Mouse (Mus musculus): ENCODE results near the gene Higd1b.

The Higd1b gene

DNA sequence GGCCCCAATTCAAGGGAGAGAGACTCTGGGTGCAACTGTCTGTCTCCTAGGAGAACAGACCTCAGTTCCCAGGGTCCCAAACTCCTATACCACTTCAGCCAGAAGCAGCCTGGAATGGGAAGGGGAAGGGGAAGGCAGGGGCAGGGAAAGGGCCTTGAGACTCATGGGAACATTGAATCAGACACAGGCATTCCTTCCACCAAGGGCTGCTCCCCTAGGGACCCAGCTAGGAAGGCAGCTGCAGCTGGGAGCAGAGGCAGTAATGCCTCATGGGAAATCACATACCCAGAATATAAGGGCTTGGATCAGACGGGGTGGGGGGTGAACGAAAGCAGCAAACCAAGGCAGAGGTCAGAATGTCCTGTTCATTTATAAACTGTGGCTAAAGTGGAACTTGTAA, 2.5 kb downstream of the Higd1b start:
- DNase-seq (ENCODE audit: low read depth, low spot score), result no peak

DNA sequence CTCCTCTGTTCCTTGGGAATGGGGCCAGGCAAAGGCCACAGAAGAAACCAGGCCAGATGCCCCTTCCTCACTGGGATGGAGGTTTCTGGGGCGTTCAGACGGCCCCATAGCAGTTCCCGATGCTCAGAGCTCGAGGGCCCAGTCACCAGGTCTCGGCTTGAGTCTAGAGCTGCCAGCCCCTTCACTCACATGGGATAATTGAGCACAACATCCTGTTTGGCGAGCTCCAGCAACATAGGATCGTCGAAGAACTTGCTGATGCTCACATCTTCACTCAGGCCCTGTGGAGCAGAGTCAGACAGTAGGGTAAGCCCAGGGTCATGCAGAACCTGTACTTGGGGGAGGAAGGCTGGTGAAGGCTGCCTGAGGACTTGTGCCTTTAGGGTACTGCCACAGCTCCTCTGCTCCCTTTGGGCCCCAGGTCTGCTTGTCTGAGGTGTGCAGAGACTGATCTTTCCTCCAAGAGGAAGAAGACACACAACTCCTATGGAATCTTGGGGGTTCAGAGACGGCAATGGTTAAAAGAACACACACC, 3.0 kb downstream of the Higd1b start:
- DNase-seq (ENCODE audit: low read depth, low spot score), result no peak

DNA sequence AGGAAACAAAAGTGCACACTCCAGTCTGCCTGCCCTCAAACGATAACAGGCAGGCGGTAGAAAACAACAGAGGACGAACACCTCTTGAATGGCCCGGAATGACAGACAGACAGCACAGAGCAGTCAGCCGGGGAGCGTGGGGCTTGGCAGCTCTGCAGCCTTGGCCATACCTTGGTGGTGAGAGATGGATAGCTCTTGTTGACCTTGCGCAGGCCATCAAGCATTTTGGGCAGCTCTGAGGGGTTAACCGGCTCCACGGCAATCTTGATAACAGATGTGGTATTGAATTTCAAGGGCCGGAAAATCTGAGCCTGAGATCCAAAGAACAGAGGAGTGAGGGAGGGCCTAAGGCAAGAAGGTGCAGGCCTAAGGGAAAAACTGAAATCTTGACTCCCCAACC, 10.3 kb downstream of the Higd1b start:
- DNase-seq (ENCODE audit: low read depth, low spot score), result no peak

DNA sequence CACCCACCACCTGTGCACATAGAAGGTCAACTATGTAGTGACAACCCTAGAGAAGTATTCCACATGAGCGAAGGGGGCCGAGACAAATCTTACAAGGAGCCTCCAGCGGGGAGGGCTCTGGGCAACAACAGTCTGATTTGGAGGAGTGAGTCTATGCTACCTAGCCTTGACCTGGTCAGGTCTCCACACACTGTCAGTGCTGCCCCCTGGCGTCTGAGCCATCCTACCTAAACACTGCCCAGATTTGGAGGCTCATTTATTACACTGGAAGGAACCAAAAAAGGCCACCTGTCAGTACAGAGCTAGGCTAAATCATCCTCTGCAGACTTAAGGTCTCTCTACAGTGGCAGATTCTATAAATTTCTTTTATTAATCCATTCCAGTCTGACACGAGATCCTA, 16.2 kb downstream of the Higd1b start:
- DNase-seq (ENCODE audit: low read depth, low spot score), result peak; percentile 21

DNA sequence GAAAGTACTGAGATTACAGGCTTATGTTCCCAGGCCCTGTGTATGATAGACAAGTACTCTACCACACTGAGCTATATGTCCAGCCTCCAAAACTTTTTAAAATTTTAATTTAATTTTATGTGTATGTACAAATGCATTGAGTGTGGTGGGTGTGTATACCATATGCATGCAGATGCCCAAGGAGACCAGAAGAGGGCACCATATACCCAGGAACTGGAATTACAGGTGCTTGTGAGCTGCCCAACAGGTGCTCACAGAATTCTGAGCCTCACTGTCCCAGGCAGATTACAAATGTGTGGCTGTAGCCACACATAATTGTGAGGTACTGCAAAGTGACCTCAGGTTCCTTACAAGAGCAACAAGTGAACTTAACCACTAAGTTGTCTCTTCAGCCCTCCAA, 18.1 kb downstream of the Higd1b start:
- no peak for DNase-seq (ENCODE audit: low read depth, low spot score)

DNA sequence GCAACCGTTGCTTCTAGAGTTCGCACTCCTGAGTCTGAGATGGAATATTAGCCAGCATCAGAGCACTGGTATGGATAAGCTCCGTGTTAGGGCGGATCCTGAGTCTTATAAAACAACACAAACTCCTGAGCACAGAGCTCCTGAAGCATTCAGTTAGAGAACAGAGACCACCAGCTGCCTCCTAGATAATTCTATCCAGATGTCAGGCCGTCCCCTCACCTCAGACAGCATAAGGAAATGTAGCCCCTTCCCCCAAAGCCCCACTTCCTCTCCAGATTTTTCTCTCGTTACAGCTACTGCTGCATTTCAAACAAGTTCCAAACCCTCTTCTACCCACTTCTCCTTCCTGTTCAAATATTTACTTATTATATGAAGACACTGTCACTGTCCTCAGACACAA, 20.3 kb downstream of the Higd1b start:
- no peak for DNase-seq (ENCODE audit: low read depth, low spot score)

DNA sequence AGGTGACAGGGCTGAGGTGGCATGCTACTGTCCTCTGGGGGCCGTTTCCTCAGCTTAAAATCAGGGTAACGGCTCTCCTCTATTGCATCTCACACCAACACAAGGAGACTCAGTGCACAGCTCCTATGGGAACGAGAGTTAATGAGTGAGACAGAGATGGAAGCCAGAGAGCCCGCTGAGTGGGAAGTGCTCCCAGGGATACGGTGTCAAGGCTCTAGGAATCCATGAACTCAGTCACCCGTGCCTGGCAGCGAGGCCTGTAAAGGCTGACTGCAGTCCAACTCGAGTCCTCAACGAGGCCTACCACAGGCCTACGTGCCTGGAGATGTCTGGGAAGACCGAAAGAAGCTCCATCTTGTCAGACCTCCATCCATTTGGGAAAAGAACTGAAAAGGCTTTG, 23.3 kb downstream of the Higd1b start:
- DNase-seq (ENCODE audit: low read depth, low spot score), result no peak

DNA sequence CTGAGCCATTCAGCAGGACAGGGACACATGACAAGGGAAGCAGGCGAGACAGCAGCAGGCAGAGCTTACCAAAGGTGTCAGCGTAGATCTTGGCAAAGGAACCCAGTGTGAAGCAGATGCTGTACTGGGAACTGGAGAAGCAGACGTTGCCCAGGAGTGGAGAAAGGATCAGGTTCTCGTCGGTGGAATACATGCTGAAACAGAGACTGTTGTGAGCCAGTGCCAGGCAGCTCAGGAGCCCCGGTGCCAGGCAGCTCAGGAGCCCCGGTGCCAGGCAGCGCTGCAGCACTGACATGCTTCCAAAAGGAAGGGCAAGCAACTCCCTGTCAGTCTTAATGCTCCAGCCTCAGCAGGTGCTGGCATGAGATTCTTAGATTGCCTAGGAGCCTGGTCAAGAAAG, 24.3 kb downstream of the Higd1b start:
- no peak for DNase-seq (ENCODE audit: low read depth, low spot score)

DNA sequence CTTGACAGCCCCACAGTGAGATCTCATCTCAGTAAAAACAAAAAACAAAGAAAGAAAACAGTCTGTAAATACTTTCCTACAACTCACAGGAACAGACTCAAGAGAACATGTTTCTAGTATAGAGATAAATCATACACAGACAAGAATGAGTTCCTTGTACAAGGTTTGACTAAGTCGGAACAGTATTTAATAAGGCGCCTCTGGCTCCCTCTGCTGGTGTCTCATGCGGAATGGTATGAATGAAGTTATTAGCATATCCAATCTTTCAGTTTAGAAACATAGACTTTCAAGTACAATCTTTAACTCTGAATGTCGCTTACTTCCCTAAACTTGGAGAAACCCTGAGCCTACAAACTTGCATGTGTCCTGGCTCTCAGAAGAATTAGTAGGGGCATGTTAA, 28.6 kb downstream of the Higd1b start:
- peak; percentile 55 for DNase-seq (ENCODE audit: low read depth, low spot score)

DNA sequence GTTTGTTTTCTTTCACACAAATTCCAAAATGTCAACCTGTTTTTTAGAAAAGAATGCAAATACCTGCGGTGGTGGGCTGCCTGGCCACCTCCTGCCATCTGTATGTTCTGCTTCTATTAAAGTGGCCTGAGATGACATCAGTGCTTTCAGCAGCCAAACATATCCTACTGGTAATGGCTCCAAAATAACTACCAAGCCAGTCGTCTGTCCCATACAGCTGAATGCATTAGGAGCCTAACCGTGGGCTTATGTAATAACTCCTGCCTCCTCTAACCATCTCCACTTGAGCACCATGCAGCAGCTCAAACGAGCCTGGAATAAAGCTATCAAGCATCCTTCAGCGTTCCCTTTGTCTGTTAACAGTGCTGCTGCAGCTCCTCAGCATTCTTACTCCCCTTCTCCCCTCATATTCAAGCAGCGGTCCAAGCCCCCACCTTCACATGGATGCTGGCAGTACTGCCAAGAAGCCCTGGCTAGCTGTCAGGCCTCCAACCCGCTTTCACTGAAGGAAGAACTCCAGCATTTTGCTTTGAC, 39.2 kb downstream of the Higd1b start:
- DNase-seq (ENCODE audit: low read depth, low spot score), result no peak

DNA sequence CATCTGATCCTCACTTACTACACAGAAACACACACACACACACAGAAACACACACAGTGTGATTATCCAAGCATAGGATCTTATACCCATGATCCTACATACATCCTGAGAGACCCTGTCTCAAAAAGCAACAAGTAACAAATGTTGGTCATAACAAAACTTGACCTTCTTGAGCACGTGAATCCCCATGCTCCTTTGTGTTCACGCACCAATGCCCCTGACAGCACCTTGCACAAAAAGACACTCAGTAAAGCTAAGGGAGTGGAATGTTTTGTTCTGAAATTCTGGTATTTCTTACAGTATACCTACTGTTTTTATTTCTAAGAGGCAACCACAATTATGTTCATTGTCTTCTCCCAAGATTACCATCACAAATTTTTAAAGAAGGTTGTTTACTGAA, 43.9 kb downstream of the Higd1b start:
- DNase-seq (ENCODE audit: low read depth, low spot score), result no peak

DNA sequence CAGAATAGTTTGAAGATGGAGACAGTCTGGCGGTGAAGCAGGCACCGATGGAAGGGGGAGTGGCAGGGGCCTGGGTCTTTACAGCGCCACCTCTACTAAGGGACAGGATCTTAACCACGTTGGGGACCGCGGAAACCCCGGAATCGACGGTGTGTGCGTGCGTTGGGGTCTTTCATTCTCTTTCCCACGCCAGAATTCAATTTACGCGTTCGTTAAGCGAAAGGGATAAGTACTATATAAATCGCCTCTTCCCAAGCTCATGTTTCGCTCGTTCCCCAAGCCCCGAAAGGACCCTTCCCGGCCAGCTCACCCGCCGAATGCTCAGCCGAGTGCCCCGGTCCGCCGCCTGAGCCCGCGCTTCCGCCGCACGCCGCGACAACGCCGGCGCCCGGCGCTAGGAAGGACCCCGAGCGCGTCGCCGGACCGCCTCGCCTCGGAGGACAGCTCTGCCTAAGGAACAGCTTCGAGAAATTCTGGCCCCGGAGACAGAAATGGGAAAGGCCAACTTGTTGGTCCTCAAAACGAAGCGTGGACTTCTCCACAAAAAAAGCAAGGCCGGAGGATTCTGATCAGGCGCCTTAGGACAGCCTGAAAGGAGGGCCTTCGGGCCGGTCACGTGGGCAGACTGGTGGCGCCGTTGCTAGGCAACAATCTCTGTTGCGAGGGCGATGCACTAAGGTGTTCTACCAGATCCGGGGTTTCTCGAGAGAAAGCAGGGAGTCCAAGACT, 45.1 kb downstream of the Higd1b start, which contains the start of the genes Eftud2 and Ccdc103:
Gene Eftud2, minus strand, starts transcription at position 401 of the 729 bp plus-strand sequence.
Gene Ccdc103, plus strand, starts transcription at position 620 of the 729 bp plus-strand sequence.
- peak; percentile 94 for DNase-seq (ENCODE audit: low read depth, low spot score)

DNA sequence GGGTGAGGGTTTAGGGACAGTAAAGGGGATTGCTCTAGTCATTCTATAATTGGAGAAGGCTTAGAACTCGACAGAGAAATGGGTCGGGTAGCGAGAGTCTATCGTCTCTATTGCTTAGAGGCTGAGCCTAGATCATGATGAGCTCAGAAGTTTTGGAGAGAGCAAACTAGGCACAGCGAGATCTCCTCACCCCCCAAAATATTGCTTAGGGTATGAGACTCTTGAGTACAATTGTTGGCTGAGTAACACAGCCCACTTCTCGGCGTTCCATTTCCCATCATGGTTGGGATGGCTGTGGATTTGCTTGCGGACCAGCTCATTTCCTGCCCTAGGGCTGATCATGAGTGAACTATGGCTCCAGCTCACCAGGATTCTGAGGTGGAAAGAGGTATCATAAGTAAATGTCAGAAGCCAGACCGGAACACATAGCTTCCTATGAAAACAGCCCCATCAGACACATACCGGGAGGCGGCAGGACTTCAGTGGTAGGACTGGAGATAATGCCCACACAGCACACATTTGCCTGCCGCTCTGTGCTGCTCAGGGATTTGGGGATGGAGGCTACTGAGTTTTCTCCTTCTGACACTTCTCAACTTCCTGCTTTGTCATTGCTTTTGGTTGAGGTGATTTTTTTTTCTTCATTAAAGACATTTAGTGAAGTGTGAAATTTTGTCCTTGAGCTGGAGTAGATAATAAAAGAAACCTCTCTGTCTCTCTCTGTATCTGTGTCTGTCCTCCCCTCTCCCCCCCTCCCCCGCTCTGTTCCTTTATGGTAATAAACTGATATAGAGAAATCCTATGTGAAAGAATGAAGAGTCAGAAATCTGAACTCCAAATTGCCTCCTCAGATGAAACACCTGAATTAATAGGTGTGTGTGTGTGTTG, 45.9 kb downstream of the Higd1b start:
- DNase-seq (ENCODE audit: low read depth, low spot score), result peak; percentile 40

DNA sequence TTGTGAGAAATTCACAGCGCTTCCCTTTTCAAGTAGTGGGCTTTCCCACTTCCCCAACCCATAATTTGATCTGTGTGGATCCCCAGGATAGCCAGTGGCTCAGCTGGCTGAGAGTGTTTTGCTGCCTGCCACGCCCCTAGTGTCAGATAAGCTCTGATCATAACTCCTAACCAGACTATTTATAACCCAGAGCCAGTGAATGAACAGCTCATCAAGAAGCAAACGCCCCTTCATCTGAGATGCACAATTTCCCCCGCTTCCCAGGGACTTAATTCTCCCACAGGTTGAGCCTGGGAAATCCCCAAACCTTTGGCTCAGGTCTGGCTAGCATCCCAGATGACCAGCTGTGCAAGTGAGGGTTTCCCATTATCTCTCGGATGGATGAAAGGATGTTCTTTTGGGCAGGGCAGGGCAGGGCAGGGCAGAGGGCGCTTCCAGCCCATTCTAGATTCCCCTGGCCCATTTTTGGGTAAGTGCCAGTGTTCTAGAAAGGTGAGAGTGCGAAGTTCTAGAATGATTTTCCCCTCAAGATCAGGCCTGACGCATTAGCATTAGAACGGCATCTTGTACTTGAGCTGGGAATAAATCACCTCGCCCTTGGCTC, 49.1 kb downstream of the Higd1b start, which contains the start of gene Fam187a:
Gene Fam187a, plus strand, starts transcription at position 554 of the 604 bp plus-strand sequence.
- DNase-seq (ENCODE audit: low read depth, low spot score), result no peak

DNA sequence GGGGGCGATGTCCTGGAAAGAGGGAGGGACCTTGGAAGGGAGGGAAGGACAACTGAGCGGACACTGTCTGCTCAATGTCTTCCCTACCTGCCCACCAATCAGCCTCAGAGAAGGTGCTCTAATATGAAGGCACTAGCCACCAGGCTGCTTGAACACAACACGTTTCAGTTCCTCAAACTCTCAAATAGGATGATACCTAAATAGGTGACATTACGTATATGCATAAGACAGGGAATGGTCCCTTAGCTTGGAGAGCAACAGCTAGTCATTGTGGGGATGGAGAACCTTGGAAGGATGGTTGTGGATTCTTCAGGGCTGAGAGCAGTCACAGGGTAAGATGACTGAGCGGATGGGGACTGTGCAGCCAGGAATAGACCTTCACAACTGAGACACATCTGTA, 51.8 kb downstream of the Higd1b start:
- no peak for DNase-seq (ENCODE audit: low read depth, low spot score)
